Mouse (Mus musculus) liver, embryonic 11.5 days (tissue): ENCODE data around the gene Aatf. TPM values are rescaled to one million over a fixed set of nuclear protein-coding genes. Genes with fewer than 3 reads are reported as not detected.
A peak's percentile ranks its signal among the peaks of the same experiment; 100 is the strongest.

Experiments
- ATAC-seq: fragments of 200-750 bp; cut with Nextera tagmentation; replicated peaks from 2 replicates; pipeline ENCODE4 v1.8.0; 2017; ENCODE audit warnings: moderate number of reproducible peaks, mild to moderate bottlenecking, moderate TSS enrichment, moderate library complexity; ENCODE audit not compliant: low FRiP score
- DNase-seq: peaks from one replicate; pipeline ENCODE4 v3.0.0-alpha.2; 2017; ENCODE audit warnings: low spot score
- H3K27ac ChIP-seq: fragments of 300-500 bp; sonication (generic); 2 replicates; pipeline ENCODE4 v1.5.1; 2014; ENCODE audit warnings: mild to moderate bottlenecking, low read depth, low read length, control low read depth
- H3K27me3 ChIP-seq: fragments of 300-500 bp; sonication (generic); replicated peaks from 2 replicates; pipeline ENCODE4 v1.6.1; 2014; ENCODE audit warnings: low read length, mixed read lengths; ENCODE audit not compliant: control insufficient read depth, insufficient read depth
- H3K36me3 ChIP-seq: fragments of 300-500 bp; sonication (generic); 2 replicates; pipeline ENCODE4 v1.6.1; 2014; ENCODE audit warnings: mild to moderate bottlenecking, low read length, moderate library complexity, mixed read lengths; ENCODE audit not compliant: control insufficient read depth, insufficient read depth
- H3K4me1 ChIP-seq: fragments of 300-500 bp; sonication (generic); replicated peaks from 2 replicates; pipeline ENCODE4 v1.6.1; 2014; ENCODE audit warnings: low read length, mixed read lengths; ENCODE audit not compliant: control insufficient read depth, insufficient read depth
- H3K4me2 ChIP-seq: fragments of 300-500 bp; sonication (generic); 2 replicates; pipeline ENCODE4 v1.6.1; 2014; ENCODE audit warnings: mild to moderate bottlenecking, control low read depth, moderate library complexity
- H3K4me3 ChIP-seq: fragments of 300-500 bp; sonication (generic); 2 replicates; pipeline ENCODE4 v1.5.1; 2014; ENCODE audit warnings: low read depth, low read length, control low read depth
- H3K9ac ChIP-seq: fragments of 300-500 bp; sonication (generic); 2 replicates; pipeline ENCODE4 v1.6.1; 2014; ENCODE audit warnings: low read depth, low read length, control low read depth
- H3K9me3 ChIP-seq: fragments of 300-500 bp; sonication (generic); 2 replicates; pipeline ENCODE4 v1.6.1; 2016; ENCODE audit warnings: low read length, inconsistent platforms, mixed read lengths; ENCODE audit not compliant: control insufficient read depth
- WGBS: fragments of 180-500 bp; shearing (Covaris S2); extraction: QIAGEN DNeasy Blood & Tissue Kit; methylation state at CpG from one replicate; pipeline ENCODE4 v1.1.7; 2014; 5-methylcytosine and 5-hydroxymethylcytosine counted together
- polyA plus RNA-seq: library from polyadenylated mRNA; unstranded; fragments of >200 nt; fragmentation: Nextera tagmentation; extraction: Ambion mirVana; gene quantifications from 2 replicates; pipeline ENCODE4 v1.2.1, GENCODE M21; 2014

Gene Aatf
- polyA plus RNA-seq, 1 experiment from 2014 or later: 87.6 TPM

GRCm38 (mm10) chr11:84517431-84517830, 4.1 kb upstream of the Aatf start:
- ATAC-seq (no peak), DNase-seq (no peak)
- H3K4me2 ChIP-seq: no peak overlapping the region

GRCm38 (mm10) chr11:84516501-84517240, 3.3 kb upstream of the Aatf start:
- H3K4me1 ChIP-seq: peaks cover 7% of the 10 kb centered on the region; the same call in 1 of the 2 replicates
- H3K4me3 ChIP-seq: no peak overlapping the region
- H3K9me3 ChIP-seq: no peaks in the 10 kb centered on the region
- H3K27ac ChIP-seq: no peak overlapping the region
- ATAC-seq (no peak), DNase-seq (no peak)
- no peak overlapping the region for H3K9ac ChIP-seq
- no peak overlapping the region for H3K4me2 ChIP-seq
- H3K36me3 ChIP-seq: no peaks in the 10 kb centered on the region
- 14% methylated on average over 14 of the region's 14 CpGs for WGBS
- H3K27me3 ChIP-seq: peaks cover 72% of the 10 kb centered on the region

More at GRCm38 (mm10) chr11:84517431-84517830, 4.1 kb upstream of the Aatf start:
- H3K9ac ChIP-seq: no peak overlapping the region
- 0 out of 2 replicates have a peak, but pooled peaks cover 2% of the 10 kb centered on the region for H3K4me1 ChIP-seq
- H3K36me3 ChIP-seq: no peaks in the 10 kb centered on the region
- no peak overlapping the region for H3K27ac ChIP-seq
- WGBS: 34% methylated on average over 2 of the region's 2 CpGs
- peaks cover 80% of the 10 kb centered on the region for H3K27me3 ChIP-seq
- no peaks in the 10 kb centered on the region for H3K9me3 ChIP-seq
- H3K4me3 ChIP-seq: no peak overlapping the region

GRCm38 (mm10) chr11:84512031-84512430, 1.3 kb downstream of the Aatf start:
- H3K27ac ChIP-seq: no peak overlapping the region
- peaks cover 7% of the 10 kb centered on the region; the same call in 1 of the 2 replicates for H3K4me1 ChIP-seq
- H3K36me3 ChIP-seq: peaks cover 10% of the 10 kb centered on the region; the same call in 1 of the 2 replicates
- no peak for ATAC-seq
- no peaks in the 10 kb centered on the region for H3K9me3 ChIP-seq
- H3K27me3 ChIP-seq: peaks cover 29% of the 10 kb centered on the region
- H3K9ac ChIP-seq: 0 out of 2 replicates have a peak overlapping the region, but pooled peaks have one; percentile 2
- DNase-seq: no peak
- WGBS: 93% methylated on average over 1 of the region's 1 CpGs
- H3K4me3 ChIP-seq: peak overlapping the region; percentile 79
- peak overlapping the region; percentile 87 for H3K4me2 ChIP-seq

- H3K9me3 ChIP-seq: no peaks in the 10 kb centered on the region
- H3K27me3 ChIP-seq: no peaks in the 10 kb centered on the region
- no peak overlapping the region for H3K27ac ChIP-seq
- no peak for DNase-seq
- ATAC-seq: no peak
- peaks cover 33% of the 10 kb centered on the region; the same call in 1 of the 2 replicates for H3K36me3 ChIP-seq
- no peak overlapping the region for H3K4me2 ChIP-seq
- no peak overlapping the region for H3K4me3 ChIP-seq
- H3K4me1 ChIP-seq: no peaks in the 10 kb centered on the region
- WGBS: 94% methylated on average over 1 of the region's 1 CpGs
- no peak overlapping the region for H3K9ac ChIP-seq
These were observed 9.0 kb downstream of the Aatf start for GRCm38 (mm10) chr11:84504296-84504695.

- H3K9me3 ChIP-seq: no peaks in the 10 kb centered on the region
- no peak overlapping the region for H3K4me2 ChIP-seq
- H3K4me1 ChIP-seq: no peaks in the 10 kb centered on the region
- WGBS: 76% methylated on average over 2 of the region's 2 CpGs
- H3K27me3 ChIP-seq: no peaks in the 10 kb centered on the region
- no peak for ATAC-seq
- DNase-seq: no peak
- H3K36me3 ChIP-seq: peaks cover 16% of the 10 kb centered on the region; the same call in 1 of the 2 replicates
- no peak overlapping the region for H3K9ac ChIP-seq
- H3K27ac ChIP-seq: no peak overlapping the region
- no peak overlapping the region for H3K4me3 ChIP-seq
These were observed 15.4 kb downstream of the Aatf start for GRCm38 (mm10) chr11:84497944-84498343.

- no peak for DNase-seq
- Histone ChIP-seq H3K4me1 (no peaks in the 10 kb centered on the region), H3K4me3 (no peak overlapping the region), H3K4me2 (no peak overlapping the region), H3K9ac (no peak overlapping the region), H3K36me3 (peaks cover 15% of the 10 kb centered on the region; the same call in 1 of the 2 replicates), H3K9me3 (no peaks in the 10 kb centered on the region), H3K27me3 (no peaks in the 10 kb centered on the region), H3K27ac (no peak overlapping the region)
- ATAC-seq: no peak
These were observed 16.4 kb downstream of the Aatf start for GRCm38 (mm10) chr11:84496901-84497300.

GRCm38 (mm10) chr11:84495774-84496173, 17.5 kb downstream of the Aatf start:
- H3K4me3 ChIP-seq: no peak overlapping the region
- H3K36me3 ChIP-seq: peaks cover 24% of the 10 kb centered on the region
- ATAC-seq: no peak
- no peak overlapping the region for H3K27ac ChIP-seq
- no peak overlapping the region for H3K9ac ChIP-seq
- H3K4me2 ChIP-seq: no peak overlapping the region
- no peaks in the 10 kb centered on the region for H3K4me1 ChIP-seq
- 82% methylated on average over 4 of the region's 4 CpGs for WGBS
- H3K27me3 ChIP-seq: no peaks in the 10 kb centered on the region
- DNase-seq: no peak
- H3K9me3 ChIP-seq: no peaks in the 10 kb centered on the region

- H3K27ac ChIP-seq: no peak overlapping the region
- H3K9me3 ChIP-seq: no peaks in the 10 kb centered on the region
- no peak overlapping the region for H3K4me3 ChIP-seq
- no peak for DNase-seq
- no peak for ATAC-seq
- H3K36me3 ChIP-seq: no peaks in the 10 kb centered on the region; the same call in 1 of the 2 replicates
- H3K27me3 ChIP-seq: no peaks in the 10 kb centered on the region
- no peak overlapping the region for H3K9ac ChIP-seq
- H3K4me2 ChIP-seq: no peak overlapping the region
- H3K4me1 ChIP-seq: no peaks in the 10 kb centered on the region
- 87% methylated on average over 7 of the region's 7 CpGs for whole genome bisulfite sequencing
These were observed 31.7 kb downstream of the Aatf start for GRCm38 (mm10) chr11:84481661-84482060.

GRCm38 (mm10) chr11:84480451-84480850, 32.9 kb downstream of the Aatf start:
- no peaks in the 10 kb centered on the region for H3K4me1 ChIP-seq
- no peak overlapping the region for H3K9ac ChIP-seq
- WGBS: 80% methylated on average over 3 of the region's 3 CpGs
- H3K27me3 ChIP-seq: no peaks in the 10 kb centered on the region
- no peak for ATAC-seq
- no peak for DNase-seq
- H3K27ac ChIP-seq: no peak overlapping the region
- H3K4me2 ChIP-seq: no peak overlapping the region
- no peak overlapping the region for H3K4me3 ChIP-seq
- no peaks in the 10 kb centered on the region; the same call in 1 of the 2 replicates for H3K36me3 ChIP-seq
- no peaks in the 10 kb centered on the region for H3K9me3 ChIP-seq
